Mouse (Mus musculus) forebrain, embryonic 10.5 days (tissue): Measurements from ENCODE around the gene Myo3b. TPM values are rescaled to one million over a fixed set of nuclear protein-coding genes. Genes with fewer than 3 reads are reported as not detected.

Experiments used
- DNase-seq: peaks from one replicate; pipeline ENCODE4 v3.0.0-alpha.2; 2017; ENCODE audit warnings: low spot score; ENCODE audit errors: extremely low spot score
- H3K27ac ChIP-seq: fragments of 300-500 bp; sonication (generic); 2 replicates; pipeline ENCODE4 v1.5.1; 2016; ENCODE audit warnings: mild to moderate bottlenecking
- H3K27me3 ChIP-seq: fragments of 300-500 bp; sonication (generic); 2 replicates; pipeline ENCODE4 v1.6.1; 2016; ENCODE audit warnings: mild to moderate bottlenecking; ENCODE audit not compliant: poor library complexity, severe bottlenecking
- H3K36me3 ChIP-seq: fragments of 300-500 bp; sonication (generic); replicated peaks from 2 replicates; pipeline ENCODE4 v1.6.1; 2016; ENCODE audit warnings: mild to moderate bottlenecking, moderate library complexity
- H3K4me1 ChIP-seq: fragments of 300-500 bp; sonication (generic); 2 replicates; pipeline ENCODE4 v1.6.1; 2016
- H3K4me3 ChIP-seq: fragments of 300-500 bp; sonication (generic); 2 replicates; pipeline ENCODE4 v1.5.1; 2016; ENCODE audit warnings: mild to moderate bottlenecking, moderate library complexity
- H3K9me3 ChIP-seq: fragments of 300-500 bp; sonication (generic); 2 replicates; pipeline ENCODE4 v1.6.1; 2016; ENCODE audit warnings: mild to moderate bottlenecking, moderate library complexity
- WGBS: fragments of 180-500 bp; shearing (Covaris S2); methylation state at CpG from one replicate; pipeline ENCODE4 v1.1.7; 2016; 5-methylcytosine and 5-hydroxymethylcytosine counted together
- polyA plus RNA-seq: library from polyadenylated mRNA; unstranded; fragments of >200 nt; fragmentation: Nextera tagmentation; extraction: Ambion mirVana; gene quantifications from 2 replicates; pipeline ENCODE4 v1.2.1, GENCODE M21; 2016

The Myo3b gene
- polyA plus RNA-seq, 1 experiment from 2014 or later: not detected

- Histone ChIP-seq H3K4me3 (no peak overlapping the region), H3K36me3 (no peaks in the 10 kb centered on the region), H3K27me3 (peaks cover 3% of the 10 kb centered on the region; the same call in 1 of the 2 replicates), H3K4me1 (peaks cover 19% of the 10 kb centered on the region), H3K9me3 (no peaks in the 10 kb centered on the region), H3K27ac (no peak overlapping the region)
- no peak for DNase-seq
- WGBS: 91% methylated on average over 8 of the region's 8 CpGs
Measured at GRCm38 (mm10) chr2:70340224-70340623, 301.3 kb downstream of the Myo3b start.

- 84% methylated on average over 8 of the region's 8 CpGs for WGBS
- Histone ChIP-seq H3K4me3 (no peak overlapping the region), H3K4me1 (no peaks in the 10 kb centered on the region), H3K9me3 (no peaks in the 10 kb centered on the region), H3K36me3 (no peaks in the 10 kb centered on the region), H3K27ac (no peak overlapping the region), H3K27me3 (no peaks in the 10 kb centered on the region; the same call in 1 of the 2 replicates)
- no peak for DNase-seq
Measured at GRCm38 (mm10) chr2:70345126-70345525, 306.2 kb downstream of the Myo3b start.

GRCm38 (mm10) chr2:70347511-70347910, 308.6 kb downstream of the Myo3b start:
- no peak for DNase-seq
- WGBS: 37% methylated on average over 1 of the region's 1 CpGs
- H3K27me3 ChIP-seq: no peaks in the 10 kb centered on the region; the same call in 1 of the 2 replicates
- no peaks in the 10 kb centered on the region for H3K36me3 ChIP-seq
- no peak overlapping the region for H3K27ac ChIP-seq
- no peaks in the 10 kb centered on the region for H3K4me1 ChIP-seq
- H3K9me3 ChIP-seq: no peaks in the 10 kb centered on the region
- H3K4me3 ChIP-seq: no peak overlapping the region

GRCm38 (mm10) chr2:70348793-70349553, 310.0 kb downstream of the Myo3b start:
- 75% methylated on average over 11 of the region's 11 CpGs for WGBS
- H3K9me3 ChIP-seq: no peaks in the 10 kb centered on the region

GRCm38 (mm10) chr2:70352435-70353165, 313.7 kb downstream of the Myo3b start:
- H3K4me3 ChIP-seq: no peak overlapping the region
- no peaks in the 10 kb centered on the region for H3K36me3 ChIP-seq
- peaks cover 6% of the 10 kb centered on the region; the same call in 1 of the 2 replicates for H3K9me3 ChIP-seq
- H3K4me1 ChIP-seq: no peaks in the 10 kb centered on the region
- no peaks in the 10 kb centered on the region; the same call in 1 of the 2 replicates for H3K27me3 ChIP-seq
- 88% methylated on average over 10 of the region's 10 CpGs for WGBS
- DNase-seq: no peak
- no peak overlapping the region for H3K27ac ChIP-seq

More at GRCm38 (mm10) chr2:70348793-70349553, 310.0 kb downstream of the Myo3b start:
- no peaks in the 10 kb centered on the region; the same call in 1 of the 2 replicates for H3K27me3 ChIP-seq
- no peaks in the 10 kb centered on the region for H3K36me3 ChIP-seq
- no peak for DNase-seq
- H3K4me3 ChIP-seq: no peak overlapping the region
- H3K4me1 ChIP-seq: no peaks in the 10 kb centered on the region
- H3K27ac ChIP-seq: no peak overlapping the region

GRCm38 (mm10) chr2:70354056-70354455, 315.1 kb downstream of the Myo3b start:
- H3K4me3 ChIP-seq: no peak overlapping the region
- WGBS: 91% methylated on average over 4 of the region's 4 CpGs
- no peak for DNase-seq

GRCm38 (mm10) chr2:70355026-70355425, 316.1 kb downstream of the Myo3b start:
- H3K4me1 ChIP-seq: no peaks in the 10 kb centered on the region
- WGBS: 81% methylated on average over 2 of the region's 2 CpGs
- DNase-seq: no peak
- H3K4me3 ChIP-seq: no peak overlapping the region
- H3K9me3 ChIP-seq: peaks cover 6% of the 10 kb centered on the region; the same call in 1 of the 2 replicates
- H3K27ac ChIP-seq: no peak overlapping the region
- no peaks in the 10 kb centered on the region for H3K27me3 ChIP-seq
- no peaks in the 10 kb centered on the region for H3K36me3 ChIP-seq

More at GRCm38 (mm10) chr2:70354056-70354455, 315.1 kb downstream of the Myo3b start:
- Histone ChIP-seq H3K27me3 (no peaks in the 10 kb centered on the region; the same call in 1 of the 2 replicates), H3K27ac (no peak overlapping the region), H3K36me3 (no peaks in the 10 kb centered on the region), H3K4me1 (no peaks in the 10 kb centered on the region), H3K9me3 (peaks cover 6% of the 10 kb centered on the region; the same call in 1 of the 2 replicates)

GRCm38 (mm10) chr2:70369421-70369820, 330.5 kb downstream of the Myo3b start:
- H3K4me3 ChIP-seq: no peak overlapping the region
- no peaks in the 10 kb centered on the region for H3K27me3 ChIP-seq
- no peaks in the 10 kb centered on the region for H3K9me3 ChIP-seq
- H3K4me1 ChIP-seq: no peaks in the 10 kb centered on the region
- no peak overlapping the region for H3K27ac ChIP-seq
- H3K36me3 ChIP-seq: no peaks in the 10 kb centered on the region
- WGBS: 91% methylated on average over 6 of the region's 6 CpGs
- no peak for DNase-seq

GRCm38 (mm10) chr2:70379341-70379740, 340.4 kb downstream of the Myo3b start:
- WGBS: 74% methylated on average over 6 of the region's 6 CpGs
- H3K4me3 ChIP-seq: no peak overlapping the region
- no peaks in the 10 kb centered on the region for H3K36me3 ChIP-seq
- no peaks in the 10 kb centered on the region for H3K9me3 ChIP-seq
- peaks cover 4% of the 10 kb centered on the region; the same call in 1 of the 2 replicates for H3K27me3 ChIP-seq
- H3K27ac ChIP-seq: no peak overlapping the region
- DNase-seq: no peak
- H3K4me1 ChIP-seq: peaks cover 9% of the 10 kb centered on the region

GRCm38 (mm10) chr2:70379939-70380338, 341.0 kb downstream of the Myo3b start:
- Histone ChIP-seq H3K27ac (no peak overlapping the region), H3K4me1 (peaks cover 9% of the 10 kb centered on the region), H3K36me3 (no peaks in the 10 kb centered on the region), H3K4me3 (no peak overlapping the region), H3K9me3 (no peaks in the 10 kb centered on the region), H3K27me3 (peaks cover 4% of the 10 kb centered on the region; the same call in 1 of the 2 replicates)
- DNase-seq: no peak
- WGBS: 46% methylated on average over 6 of the region's 6 CpGs

- WGBS: 69% methylated on average over 6 of the region's 6 CpGs
- H3K4me3 ChIP-seq: no peak overlapping the region
- no peaks in the 10 kb centered on the region; the same call in 1 of the 2 replicates for H3K27me3 ChIP-seq
- no peak overlapping the region for H3K27ac ChIP-seq
- peaks cover 22% of the 10 kb centered on the region for H3K4me1 ChIP-seq
- H3K9me3 ChIP-seq: no peaks in the 10 kb centered on the region
- no peaks in the 10 kb centered on the region for H3K36me3 ChIP-seq
- DNase-seq: no peak
Measured at GRCm38 (mm10) chr2:70388645-70389044, 349.7 kb downstream of the Myo3b start.

- Histone ChIP-seq H3K36me3 (no peaks in the 10 kb centered on the region), H3K27ac (no peak overlapping the region), H3K4me1 (peaks cover 22% of the 10 kb centered on the region), H3K9me3 (no peaks in the 10 kb centered on the region), H3K27me3 (no peaks in the 10 kb centered on the region; the same call in 1 of the 2 replicates), H3K4me3 (no peak overlapping the region)
- no peak for DNase-seq
- 88% methylated on average over 1 of the region's 1 CpGs for WGBS
Measured at GRCm38 (mm10) chr2:70389162-70389561, 350.2 kb downstream of the Myo3b start.
